Mouse (Mus musculus) frontal cortex, postnatal 10 days (tissue): ENCODE measurements at regions not wholly inside any gene's neighbourhood (a gene's known extent, or its start where the extent isn't known, plus 50 kb on each side); places are given as distances from the start of the nearest gene placed in this dataset.

ENCODE experiments used
- DNase-seq, 2 experiments: peaks; one replicate each; pipeline ENCODE4 v3.0.0; 2022; ENCODE audit warnings: low spot score in 2 of 2, mixed read lengths in 1 of 2

GRCm38 (mm10) chr12:109272101-109272500 lies 180.5 kb upstream of the Dlk1 start:
- DNase-seq: no peak

GRCm38 (mm10) chr12:109314850-109315249 lies 137.8 kb upstream of the Dlk1 start:
- DNase-seq: no peak

GRCm38 (mm10) chr12:109325986-109326385 lies 126.6 kb upstream of the Dlk1 start:
- DNase-seq: no peak

- DNase-seq: no peak
These were observed 81.3 kb upstream of the Dlk1 start for GRCm38 (mm10) chr12:109371327-109371726.

- DNase-seq: no peak
These were observed 66.8 kb upstream of the Dlk1 start for GRCm38 (mm10) chr12:109385794-109386193.

- DNase-seq: no peak
These were observed 63.8 kb upstream of the Dlk1 start for GRCm38 (mm10) chr12:109388791-109389190.

GRCm38 (mm10) chr12:109390388-109390920 lies 62.2 kb upstream of the Dlk1 start:
- no peak for DNase-seq

GRCm38 (mm10) chr12:109390978-109391377 lies 61.6 kb upstream of the Dlk1 start:
- no peak for DNase-seq

- DNase-seq: no peak
These were observed 59.3 kb upstream of the Dlk1 start for GRCm38 (mm10) chr12:109393326-109393725.

- peak in 1 of 2 experiments; percentile 71 for DNase-seq
These were observed 58.8 kb upstream of the Dlk1 start for GRCm38 (mm10) chr12:109393795-109394194.

- no peak for DNase-seq
These were observed 58.2 kb upstream of the Dlk1 start for GRCm38 (mm10) chr12:109394396-109394795.

GRCm38 (mm10) chr12:109396614-109397013 lies 56.0 kb upstream of the Dlk1 start:
- DNase-seq: no peak

GRCm38 (mm10) chr12:109397175-109398058 lies 55.2 kb upstream of the Dlk1 start:
- DNase-seq: no peak

- no peak for DNase-seq
These were observed 54.1 kb upstream of the Dlk1 start for GRCm38 (mm10) chr12:109398473-109398872.

GRCm38 (mm10) chr12:109398951-109399350 lies 53.7 kb upstream of the Dlk1 start:
- DNase-seq: no peak

GRCm38 (mm10) chr12:109399591-109399990 lies 53.0 kb upstream of the Dlk1 start:
- peak; percentile 68 for DNase-seq

- no peak for DNase-seq
These were observed 52.6 kb upstream of the Dlk1 start for GRCm38 (mm10) chr12:109400041-109400440.

- DNase-seq: no peak
These were observed 51.6 kb upstream of the Dlk1 start for GRCm38 (mm10) chr12:109400936-109401586.

- no peak for DNase-seq
These were observed 50.9 kb upstream of the Dlk1 start for GRCm38 (mm10) chr12:109401696-109402095.

- no peak for DNase-seq
These were observed 50.4 kb upstream of the Dlk1 start for GRCm38 (mm10) chr12:109402226-109402625.
